Mouse (Mus musculus): ENCODE measurements around the gene 6430548M08Rik. TPM values are rescaled to one million over a fixed set of nuclear protein-coding genes. Genes with fewer than 3 reads are reported as not detected.

Gene 6430548M08Rik
- total RNA-seq (2014; rRNA removed) (66.1 and 75.6 TPM in 2 replicates), polyA plus RNA-seq (2015; fragmentation: Nextera tagmentation; extraction: Ambion mirVana) (33.9 and 35.6 TPM in 2 replicates)

- peak within 1 kb of the TSS; percentile 75 for H3K9ac ChIP-seq (replicated peaks; ENCODE audit: low read length)
- H3K9me3 ChIP-seq (ENCODE audit: low read length), result no peaks in the 10 kb centered on the region
- H3K4me2 ChIP-seq (ENCODE audit: low read depth, low read length), result peak within 1 kb of the TSS; percentile 81
- H3K4me1 ChIP-seq (ENCODE audit: insufficient read depth, low read length), result peaks cover 6% of the 10 kb centered on the region; the same call in 1 of the 2 replicates
- TF ChIP-seq CTCF (IDR thresholded peaks at IDR 0.05; ENCODE audit: low read depth), result peak; percentile 65
- H3K27me3 ChIP-seq (ENCODE audit: insufficient read depth, low read length), result no peaks in the 10 kb centered on the region
- no peaks in the 10 kb centered on the region for H3K36me3 ChIP-seq (ENCODE audit: insufficient read depth, low read length)
- H3K27ac ChIP-seq, result peak within 1 kb of the TSS; percentile 85
- under 1% methylated on average over 59 of the region's 61 CpGs for WGBS
- peak; percentile 100 for DNase-seq (ENCODE audit: low spot score)
- peak; percentile 97 for ATAC-seq
- H3K4me3 ChIP-seq (ENCODE audit: low read length), result peak within 1 kb of the TSS; percentile 75
Observed at GRCm38 (mm10) chr8:120113758-120114255, at the start of gene 6430548M08Rik. Gene 6430548M08Rik (plus strand): TSS chr8:120114152.

- DNase-seq (ENCODE audit: low spot score), result no peak
- ATAC-seq, result no peak
- Histone ChIP-seq H3K4me1 (ENCODE audit: insufficient read depth, low read length) (no peaks in the 10 kb centered on the region), H3K9ac (replicated peaks; ENCODE audit: low read length) (no peak overlapping the region), H3K9me3 (ENCODE audit: low read length) (no peaks in the 10 kb centered on the region), H3K27ac (no peak overlapping the region), H3K27me3 (ENCODE audit: insufficient read depth, low read length) (no peaks in the 10 kb centered on the region), H3K36me3 (ENCODE audit: insufficient read depth, low read length) (no peaks in the 10 kb centered on the region), H3K4me3 (ENCODE audit: low read length) (no peak overlapping the region), H3K4me2 (ENCODE audit: low read depth, low read length) (no peak overlapping the region)
- 91% methylated on average over 8 of the region's 8 CpGs for WGBS
- no peak for TF ChIP-seq CTCF (IDR thresholded peaks at IDR 0.05; ENCODE audit: low read depth)
Observed at GRCm38 (mm10) chr8:120065611-120066010, 48.3 kb upstream of the 6430548M08Rik start.

GRCm38 (mm10) chr8:120066226-120066625 is 47.7 kb upstream of the 6430548M08Rik start:
- Histone ChIP-seq H3K4me3 (ENCODE audit: low read length) (no peak overlapping the region), H3K27ac (no peak overlapping the region), H3K36me3 (ENCODE audit: insufficient read depth, low read length) (no peaks in the 10 kb centered on the region), H3K27me3 (ENCODE audit: insufficient read depth, low read length) (no peaks in the 10 kb centered on the region), H3K9me3 (ENCODE audit: low read length) (no peaks in the 10 kb centered on the region), H3K4me2 (ENCODE audit: low read depth, low read length) (no peak overlapping the region), H3K4me1 (ENCODE audit: insufficient read depth, low read length) (no peaks in the 10 kb centered on the region), H3K9ac (replicated peaks; ENCODE audit: low read length) (no peak overlapping the region)
- WGBS, result 79% methylated on average over 4 of the region's 4 CpGs
- ATAC-seq, result no peak
- no peak for DNase-seq (ENCODE audit: low spot score)
- no peak for TF ChIP-seq CTCF (IDR thresholded peaks at IDR 0.05; ENCODE audit: low read depth)

- no peak overlapping the region for H3K4me3 ChIP-seq (ENCODE audit: low read length)
- no peak overlapping the region for H3K27ac ChIP-seq
- no peak overlapping the region for H3K9ac ChIP-seq (replicated peaks; ENCODE audit: low read length)
- no peaks in the 10 kb centered on the region for H3K9me3 ChIP-seq (ENCODE audit: low read length)
- no peak for ATAC-seq
- WGBS, result 53% methylated on average over 19 of the region's 19 CpGs
- no peak for TF ChIP-seq CTCF (IDR thresholded peaks at IDR 0.05; ENCODE audit: low read depth)
- no peaks in the 10 kb centered on the region for H3K27me3 ChIP-seq (ENCODE audit: insufficient read depth, low read length)
- peak; percentile 24 for DNase-seq (ENCODE audit: low spot score)
- no peaks in the 10 kb centered on the region for H3K36me3 ChIP-seq (ENCODE audit: insufficient read depth, low read length)
- 0 out of 2 replicates have a peak, but pooled peaks cover 3% of the 10 kb centered on the region for H3K4me1 ChIP-seq (ENCODE audit: insufficient read depth, low read length)
- H3K4me2 ChIP-seq (ENCODE audit: low read depth, low read length), result no peak overlapping the region
Observed at GRCm38 (mm10) chr8:120067936-120068668, 45.9 kb upstream of the 6430548M08Rik start.

- TF ChIP-seq CTCF (IDR thresholded peaks at IDR 0.05; ENCODE audit: low read depth), result peak; percentile 99
- Histone ChIP-seq H3K4me1 (ENCODE audit: insufficient read depth, low read length) (0 out of 2 replicates have a peak, but pooled peaks cover 3% of the 10 kb centered on the region), H3K27me3 (ENCODE audit: insufficient read depth, low read length) (no peaks in the 10 kb centered on the region), H3K27ac (no peak overlapping the region), H3K36me3 (ENCODE audit: insufficient read depth, low read length) (no peaks in the 10 kb centered on the region), H3K4me2 (ENCODE audit: low read depth, low read length) (no peak overlapping the region), H3K9me3 (ENCODE audit: low read length) (no peaks in the 10 kb centered on the region), H3K4me3 (ENCODE audit: low read length) (no peak overlapping the region), H3K9ac (replicated peaks; ENCODE audit: low read length) (no peak overlapping the region)
- WGBS, result 22% methylated on average over 4 of the region's 4 CpGs
- ATAC-seq (peak; percentile 80), DNase-seq (ENCODE audit: low spot score) (peak; percentile 87)
Observed at GRCm38 (mm10) chr8:120071684-120072083, 42.3 kb upstream of the 6430548M08Rik start.

- H3K4me3 ChIP-seq (ENCODE audit: low read length), result no peak overlapping the region
- ATAC-seq, result no peak
- peak; percentile 31 for DNase-seq (ENCODE audit: low spot score)
- WGBS, result 51% methylated on average over 9 of the region's 9 CpGs
- H3K36me3 ChIP-seq (ENCODE audit: insufficient read depth, low read length), result no peaks in the 10 kb centered on the region
- no peak for TF ChIP-seq CTCF (IDR thresholded peaks at IDR 0.05; ENCODE audit: low read depth)
- H3K9ac ChIP-seq (replicated peaks; ENCODE audit: low read length), result no peak overlapping the region
- H3K4me2 ChIP-seq (ENCODE audit: low read depth, low read length), result no peak overlapping the region
- no peak overlapping the region for H3K27ac ChIP-seq
- H3K9me3 ChIP-seq (ENCODE audit: low read length), result no peaks in the 10 kb centered on the region
- no peaks in the 10 kb centered on the region for H3K27me3 ChIP-seq (ENCODE audit: insufficient read depth, low read length)
- H3K4me1 ChIP-seq (ENCODE audit: insufficient read depth, low read length), result 0 out of 2 replicates have a peak, but pooled peaks cover 3% of the 10 kb centered on the region
Observed at GRCm38 (mm10) chr8:120072259-120072658, 41.7 kb upstream of the 6430548M08Rik start.

- WGBS, result 81% methylated on average over 8 of the region's 8 CpGs
Observed at GRCm38 (mm10) chr8:120072827-120073226, 41.1 kb upstream of the 6430548M08Rik start.

More at GRCm38 (mm10) chr8:120072827-120073226, 41.1 kb upstream of the 6430548M08Rik start:
- no peaks in the 10 kb centered on the region for H3K36me3 ChIP-seq (ENCODE audit: insufficient read depth, low read length)
- no peak overlapping the region for H3K4me2 ChIP-seq (ENCODE audit: low read depth, low read length)
- ATAC-seq, result no peak
- H3K27ac ChIP-seq, result no peak overlapping the region
- H3K9ac ChIP-seq (replicated peaks; ENCODE audit: low read length), result no peak overlapping the region
- no peak for TF ChIP-seq CTCF (IDR thresholded peaks at IDR 0.05; ENCODE audit: low read depth)
- H3K9me3 ChIP-seq (ENCODE audit: low read length), result no peaks in the 10 kb centered on the region
- no peaks in the 10 kb centered on the region for H3K27me3 ChIP-seq (ENCODE audit: insufficient read depth, low read length)
- 0 out of 2 replicates have a peak, but pooled peaks cover 3% of the 10 kb centered on the region for H3K4me1 ChIP-seq (ENCODE audit: insufficient read depth, low read length)
- no peak overlapping the region for H3K4me3 ChIP-seq (ENCODE audit: low read length)
- DNase-seq (ENCODE audit: low spot score), result no peak

Data from hindbrain, postnatal 0 days (tissue).